In the genomic region with DNA sequence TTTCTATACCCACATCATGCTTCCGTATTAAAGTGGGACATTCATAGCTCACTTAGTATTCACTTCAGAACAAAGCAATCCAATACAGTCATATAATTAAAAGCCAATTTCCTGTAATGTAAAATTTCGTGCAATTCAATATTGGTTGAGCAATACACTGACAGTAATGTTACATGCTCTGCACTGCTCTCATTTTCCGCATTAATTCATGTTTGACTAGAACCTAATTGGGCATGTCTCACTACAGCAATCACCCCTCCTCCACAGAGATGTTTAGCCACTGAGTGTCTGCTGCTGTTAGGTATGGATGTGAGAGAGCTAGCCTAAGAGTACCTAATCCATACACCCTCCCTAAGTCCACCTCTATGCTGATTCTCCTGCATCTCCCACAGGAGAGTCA, we compare ENCODE assay signal across 14 mouse cellular contexts.
"Had no signal": no experiment of that assay in that cellular context is flagged by ENCODE, and none has a peak within 500 bp of the region (broad histone marks: within the 10 kb centered on the region; RNA-seq: fewer than 3 reads in every experiment).

No protein-coding gene starts in this region.

- H3K27ac ChIP-seq: kidney, postnatal 0 days; limb, embryonic 15.5 days; liver, embryonic 12.5 days; macrophage; midbrain, embryonic 12.5 days had no signal

- H3K36me3 ChIP-seq: limb, embryonic 15.5 days; liver, embryonic 12.5 days; midbrain, embryonic 12.5 days had no signal

- ATAC-seq: liver, embryonic 12.5 days had no signal

- H3K9ac ChIP-seq: limb, embryonic 15.5 days; liver, embryonic 12.5 days; lung, embryonic 14.5 days; midbrain, embryonic 12.5 days had no signal

- DNase-seq: kidney, adult 9 months; kidney, postnatal 36 days; layer of hippocampus, adult 9-11 months; layer of hippocampus, postnatal 36 days; lung, embryonic 14.5 days; lung, postnatal 10 days; right cerebral cortex, postnatal 14 days; thymus, postnatal 36 days had no signal

- H3K4me2 ChIP-seq: limb, embryonic 15.5 days; liver, embryonic 12.5 days; lung, embryonic 14.5 days; midbrain, embryonic 12.5 days had no signal

- H3K9me3 ChIP-seq: limb, embryonic 15.5 days; liver, embryonic 12.5 days; megakaryocyte, embryonic 14.5 days; midbrain, embryonic 12.5 days had no signal

- H3K4me1 ChIP-seq: limb, embryonic 15.5 days; liver, embryonic 12.5 days; megakaryocyte, embryonic 14.5 days had no signal

- H3K4me3 ChIP-seq: limb, embryonic 15.5 days; liver, embryonic 12.5 days; megakaryocyte, embryonic 14.5 days; midbrain, embryonic 12.5 days had no signal

- H3K27me3 ChIP-seq: limb, embryonic 15.5 days; liver, embryonic 12.5 days; megakaryocyte, embryonic 14.5 days; midbrain, embryonic 12.5 days had no signal
